Comparison of ENCODE assay signal across 18 mouse cellular contexts in genomic region chr13:23898242-23898641, GRCm38 (mm10). TPM values are rescaled to one million over a fixed set of nuclear protein-coding genes. Genes with fewer than 3 reads are reported as not detected.
DNase-seq lines count a peak whose midpoint lies in the region; ATAC-seq lines count a peak whose summit lies in the region.
"Had no signal": no experiment of that assay in that cellular context is flagged by ENCODE, and none has a peak within 500 bp of the region (broad histone marks: within the 10 kb centered on the region; RNA-seq: fewer than 3 reads in every experiment).

No protein-coding gene starts in this region.

- peak; percentile 57; the same call in 1 of the 2 replicates for ATAC-seq in kidney, embryonic 16.5 days (ENCODE audit: low FRiP score, low TSS enrichment)
- ATAC-seq: midbrain, embryonic 16.5 days had no signal

- no peak overlapping the region for H3K9ac ChIP-seq in kidney, embryonic 16.5 days (replicated peaks; ENCODE audit: low read length)
- H3K9ac ChIP-seq: limb, embryonic 15.5 days had no signal

- no peak for DNase-seq in kidney, adult 11 months
- DNase-seq in induced T-regulatory cell, adult 2 months (ENCODE audit: low read depth), result peak; percentile 26
- DNase-seq in lung, postnatal 25 days (ENCODE audit: low spot score), result peak; percentile 24
- DNase-seq in thymus, postnatal 25 days, result peak; percentile 11
- DNase-seq in right cerebral cortex, postnatal 10 days (ENCODE audit: low spot score in 2 of 2), result no peak
- no peak for DNase-seq in liver
- DNase-seq: adrenal gland, adult 2 months; cerebellum, adult 9-10 months; gastrocnemius, postnatal 10 days had no signal

- H3K27ac ChIP-seq in kidney, embryonic 16.5 days (ENCODE audit: low read length), result no peak overlapping the region
- H3K27ac ChIP-seq: left cerebral cortex, adult 2 months; limb, embryonic 15.5 days; macrophage had no signal

- H3K9me3 ChIP-seq in kidney, embryonic 16.5 days (ENCODE audit: low read length), result no peaks in the 10 kb centered on the region
- H3K9me3 ChIP-seq: limb, embryonic 15.5 days had no signal

- 0 out of 2 replicates have a peak overlapping the region, but pooled peaks have one; percentile 26 for H3K4me2 ChIP-seq in kidney, embryonic 16.5 days (replicated peaks; ENCODE audit: low read depth, low read length)
- H3K4me2 ChIP-seq: limb, embryonic 15.5 days had no signal

- H3K27me3 ChIP-seq in kidney, embryonic 16.5 days (ENCODE audit: insufficient read depth, low read length), result no peaks in the 10 kb centered on the region
- H3K27me3 ChIP-seq: limb, embryonic 15.5 days had no signal

- WGBS in kidney, embryonic 16.5 days, result 7% methylated on average over 6 of the region's 6 CpGs

- H3K36me3 ChIP-seq in kidney, embryonic 16.5 days (ENCODE audit: insufficient read depth, low read length), result no peaks in the 10 kb centered on the region
- H3K36me3 ChIP-seq: limb, embryonic 15.5 days had no signal

- H3K4me1 ChIP-seq in kidney, embryonic 16.5 days (ENCODE audit: insufficient read depth, low read length), result peaks cover 9% of the 10 kb centered on the region; the same call in 1 of the 2 replicates
- H3K4me1 ChIP-seq: limb, embryonic 15.5 days had no signal

- no peak overlapping the region for H3K4me3 ChIP-seq in kidney, embryonic 16.5 days (ENCODE audit: low read length)
- H3K4me3 ChIP-seq: left cerebral cortex, adult 2 months; limb, embryonic 15.5 days had no signal

RNA-seq across cellular contexts. Expression of gene Slc17a4, which starts 16.6 kb away (rescaled TPM):
- polyA plus RNA-seq in kidney, embryonic 16.5 days (2015; fragmentation: Nextera tagmentation; extraction: Ambion mirVana), result 4.4 and 4.9 TPM in 2 replicates
- polyA plus RNA-seq: embryonic facial prominence, embryonic 11.5 days; forebrain, embryonic 11.5 days; hindbrain, embryonic 11.5 days; limb, embryonic 15.5 days; macrophage; midbrain, embryonic 16.5 days had no signal

RNA-seq across cellular contexts. Expression of gene Slc17a1, which starts 30.7 kb away (rescaled TPM):
- 24.2 and 29.8 TPM in 2 replicates for polyA plus RNA-seq in kidney, embryonic 16.5 days (2015; fragmentation: Nextera tagmentation; extraction: Ambion mirVana)
- polyA plus RNA-seq: adrenal gland, adult 2 months; embryonic facial prominence, embryonic 11.5 days; forebrain, embryonic 11.5 days; hindbrain, embryonic 11.5 days; limb, embryonic 15.5 days; macrophage; midbrain, embryonic 16.5 days; neural tube, embryonic 14.5 days had no signal

RNA-seq across cellular contexts. Expression of gene Hist1h2ba, which starts 35.7 kb away (rescaled TPM):
- polyA plus RNA-seq in kidney, embryonic 16.5 days (2015; fragmentation: Nextera tagmentation; extraction: Ambion mirVana), result not detected in 2 replicates
- polyA plus RNA-seq: adrenal gland, adult 2 months; embryonic facial prominence, embryonic 11.5 days; forebrain, embryonic 11.5 days; hindbrain, embryonic 11.5 days; limb, embryonic 15.5 days; macrophage; midbrain, embryonic 16.5 days; neural tube, embryonic 14.5 days had no signal

RNA-seq across cellular contexts. Expression of gene Hist1h2aa, which starts 36.0 kb away (rescaled TPM):
- not detected in 2 replicates for polyA plus RNA-seq in kidney, embryonic 16.5 days (2015; fragmentation: Nextera tagmentation; extraction: Ambion mirVana)
- polyA plus RNA-seq: adrenal gland, adult 2 months; embryonic facial prominence, embryonic 11.5 days; forebrain, embryonic 11.5 days; hindbrain, embryonic 11.5 days; limb, embryonic 15.5 days; macrophage; midbrain, embryonic 16.5 days; neural tube, embryonic 14.5 days had no signal

RNA-seq across cellular contexts. Expression of gene Slc17a3, which starts 59.0 kb away (rescaled TPM):
- polyA plus RNA-seq in kidney, embryonic 16.5 days (2015; fragmentation: Nextera tagmentation; extraction: Ambion mirVana), result 9.1 and 11.0 TPM in 2 replicates
- polyA plus RNA-seq: adrenal gland, adult 2 months; embryonic facial prominence, embryonic 11.5 days; forebrain, embryonic 11.5 days; hindbrain, embryonic 11.5 days; macrophage; midbrain, embryonic 16.5 days; neural tube, embryonic 14.5 days had no signal

Comparison
In these comparisons a context has a peak if more than half of its experiments do, and no peak if none do; other contexts are left out.
1. DNase-seq: peak in induced T-regulatory cell, adult 2 months (single experiment), lung, postnatal 25 days (single experiment) and thymus, postnatal 25 days (single experiment); none in kidney, adult 11 months (single experiment), right cerebral cortex, postnatal 10 days (0 of 2) and liver (single experiment).